Mouse (Mus musculus): ENCODE data around the gene Gpatch4. TPM values are rescaled to one million over a fixed set of nuclear protein-coding genes. Genes with fewer than 3 reads are reported as not detected.

The Gpatch4 gene
- polyA plus RNA-seq, 1 experiment from 2014 or later = 29.1 TPM

DNA sequence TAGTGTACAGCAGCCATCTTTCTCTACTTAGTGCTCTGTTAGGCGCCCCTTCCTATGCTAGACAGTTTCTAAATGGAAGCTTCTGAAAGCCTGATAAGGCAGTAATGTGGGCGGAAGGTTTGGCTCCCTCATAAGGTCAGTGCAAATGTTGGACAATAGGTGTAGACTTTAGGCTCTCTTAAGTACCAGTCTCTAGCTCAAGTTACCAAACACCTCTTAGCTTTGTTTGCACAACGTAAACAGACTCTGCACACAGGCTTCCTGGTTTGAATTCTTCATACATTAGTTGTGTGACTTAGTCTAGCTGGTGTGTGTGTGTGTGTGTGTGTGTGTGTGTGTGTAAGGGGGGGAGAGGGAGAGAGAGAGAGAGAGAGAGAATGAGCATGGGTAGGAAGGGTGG lies 6.6 kb downstream of the Gpatch4 start:
- H3K4me1 ChIP-seq = no peaks in the 10 kb centered on the region
- no peak overlapping the region for H3K4me3 ChIP-seq
- no peak for ATAC-seq (ENCODE audit: low FRiP score, low read depth)
- no peak overlapping the region for H3K27ac ChIP-seq
- H3K9ac ChIP-seq = no peak overlapping the region
- no peaks in the 10 kb centered on the region for H3K27me3 ChIP-seq (replicated peaks)
- peaks cover 37% of the 10 kb centered on the region for H3K36me3 ChIP-seq
- H3K9me3 ChIP-seq = no peaks in the 10 kb centered on the region
- no peak overlapping the region for H3K4me2 ChIP-seq (replicated peaks)
- WGBS = 91% methylated on average over 3 of the region's 3 CpGs

- Histone ChIP-seq H3K4me2 (replicated peaks) (peak overlapping the region; percentile 93), H3K9ac (peak overlapping the region; percentile 92)
Observed at GRCm38 (mm10) chr3:88057030-88057429, 14.1 kb downstream of the Gpatch4 start.

DNA sequence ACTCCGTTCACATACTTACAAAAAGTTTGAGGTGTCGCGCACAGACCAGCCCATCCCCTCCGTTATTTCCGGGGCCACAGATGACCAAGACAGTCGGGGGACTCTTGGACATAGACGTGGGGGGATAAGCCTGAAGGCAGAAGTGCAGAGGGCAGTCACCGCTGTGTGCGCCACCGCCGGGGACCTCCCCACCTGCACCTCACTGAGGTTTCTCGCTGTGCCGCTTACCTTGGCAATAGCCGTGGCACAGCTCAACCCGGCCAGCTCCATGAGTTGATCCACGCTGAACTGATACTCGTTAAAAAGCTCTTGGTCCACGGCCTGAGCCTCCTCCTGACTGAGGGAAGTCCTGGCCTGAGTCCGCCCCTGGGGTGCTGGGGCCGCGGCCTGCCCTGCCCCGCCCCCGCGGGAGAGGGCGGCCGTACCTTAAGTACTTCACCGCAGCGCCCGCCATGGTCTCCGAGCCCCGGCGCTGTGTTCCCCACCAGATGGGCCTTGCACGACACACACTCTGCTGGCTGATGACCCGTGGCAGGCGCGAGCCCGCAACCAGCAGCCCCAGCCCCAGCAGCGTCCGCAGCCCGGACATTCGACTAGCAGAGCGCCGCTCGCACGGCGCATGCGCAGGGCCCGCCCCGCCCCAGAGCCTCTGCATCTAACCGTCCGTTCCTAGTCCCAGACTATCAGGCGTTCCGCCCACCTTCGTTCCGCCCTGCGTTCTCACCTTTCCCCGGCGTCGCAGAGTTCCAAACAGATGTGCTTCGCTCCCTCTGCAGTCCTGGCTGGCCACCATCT lies 15.2 kb downstream of the Gpatch4 start, which contains the start of gene Naxe:
Naxe (minus strand) TSS at position 594 of the 795 bp plus-strand sequence.
- WGBS = under 1% methylated on average over 60 of the region's 60 CpGs
- H3K36me3 ChIP-seq = peaks cover 34% of the 10 kb centered on the region

More at GRCm38 (mm10) chr3:88057030-88057429, 14.1 kb downstream of the Gpatch4 start:
- ATAC-seq (ENCODE audit: low FRiP score, low read depth) = no peak
- Histone ChIP-seq H3K4me3 (peak overlapping the region; percentile 95; the same call in 1 of the 2 replicates), H3K4me1 (peaks cover 12% of the 10 kb centered on the region), H3K9me3 (no peaks in the 10 kb centered on the region), H3K36me3 (peaks cover 43% of the 10 kb centered on the region), H3K27ac (no peak overlapping the region), H3K27me3 (replicated peaks) (no peaks in the 10 kb centered on the region)
- WGBS = 84% methylated on average over 6 of the region's 6 CpGs

GRCm38 (mm10) chr3:88068386-88068785 lies 25.5 kb downstream of the Gpatch4 start:
- Histone ChIP-seq H3K27me3 (replicated peaks) (no peaks in the 10 kb centered on the region; the same call in 1 of the 2 replicates), H3K4me3 (no peak overlapping the region), H3K4me1 (no peaks in the 10 kb centered on the region), H3K36me3 (no peaks in the 10 kb centered on the region), H3K9ac (no peak overlapping the region), H3K9me3 (no peaks in the 10 kb centered on the region), H3K4me2 (replicated peaks) (no peak overlapping the region), H3K27ac (no peak overlapping the region)
- no peak for ATAC-seq (ENCODE audit: low FRiP score, low read depth)
- whole genome bisulfite sequencing = 58% methylated on average over 2 of the region's 2 CpGs

More for the DNA sequence above, 15.2 kb downstream of the Gpatch4 start, which contains the start of gene Naxe:
- no peaks in the 10 kb centered on the region for H3K27me3 ChIP-seq (replicated peaks)
- peaks cover 12% of the 10 kb centered on the region for H3K4me1 ChIP-seq
- no peaks in the 10 kb centered on the region for H3K9me3 ChIP-seq
- H3K9ac ChIP-seq = peak within 1 kb of the TSS; percentile 92
- peak within 1 kb of the TSS; percentile 93 for H3K4me2 ChIP-seq (replicated peaks)
- peak within 1 kb of the TSS; percentile 95 for H3K4me3 ChIP-seq
- ATAC-seq (ENCODE audit: low FRiP score, low read depth) = peak; percentile 90
- peak within 1 kb of the TSS; percentile 37; the same call in 1 of the 2 replicates for H3K27ac ChIP-seq

DNA sequence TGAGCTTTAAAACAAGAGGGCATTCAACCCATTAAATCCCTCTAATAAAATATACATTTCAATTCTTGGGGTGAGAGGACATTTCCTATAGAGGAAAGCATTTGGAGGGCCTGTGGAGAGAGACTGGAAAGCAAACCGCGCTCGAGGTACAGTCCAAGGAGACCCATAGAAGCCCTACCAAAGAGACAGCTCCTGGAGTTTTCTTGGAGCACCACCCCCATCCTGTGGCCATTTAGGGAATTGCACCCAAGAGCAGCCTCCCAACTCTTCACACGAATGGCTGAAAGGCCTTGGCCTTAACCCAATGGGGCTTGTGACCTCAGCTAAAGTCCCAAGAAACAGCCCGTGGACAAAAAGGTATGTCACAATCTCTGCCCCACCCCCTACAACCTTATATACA lies 28.9 kb downstream of the Gpatch4 start:
- H3K27me3 ChIP-seq (replicated peaks) = no peaks in the 10 kb centered on the region; the same call in 1 of the 2 replicates
- 0 out of 2 replicates have a peak overlapping the region, but pooled peaks have one; percentile 2 for H3K9ac ChIP-seq
- H3K36me3 ChIP-seq = no peaks in the 10 kb centered on the region
- no peak overlapping the region for H3K4me2 ChIP-seq (replicated peaks)
- peak; percentile 68 for ATAC-seq (ENCODE audit: low FRiP score, low read depth)
- 4% methylated on average over 5 of the region's 5 CpGs for WGBS
- H3K4me1 ChIP-seq = no peaks in the 10 kb centered on the region
- H3K9me3 ChIP-seq = no peaks in the 10 kb centered on the region
- H3K4me3 ChIP-seq = no peak overlapping the region
- no peak overlapping the region for H3K27ac ChIP-seq

DNA sequence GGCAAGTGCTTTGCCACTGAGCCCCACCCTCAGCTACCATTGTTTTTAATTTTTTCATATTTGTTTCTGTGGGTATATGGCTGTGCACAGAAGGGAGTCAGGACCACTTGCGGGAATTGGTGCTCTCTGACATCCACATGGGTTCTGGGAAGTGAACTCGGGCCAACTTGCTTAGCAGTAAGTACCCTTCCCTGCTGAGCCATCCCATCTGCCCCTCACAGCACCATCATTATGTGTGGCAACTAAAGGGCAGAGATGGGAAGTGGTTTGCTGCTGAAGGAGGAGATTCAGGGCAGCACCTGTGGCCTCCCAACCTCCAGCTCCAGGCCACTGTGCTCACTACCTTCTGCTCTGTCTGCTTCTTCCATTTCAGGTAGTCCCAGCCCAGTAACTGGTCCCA lies 30.7 kb downstream of the Gpatch4 start:
- H3K27me3 ChIP-seq (replicated peaks) = no peaks in the 10 kb centered on the region; the same call in 1 of the 2 replicates
- H3K4me2 ChIP-seq (replicated peaks) = no peak overlapping the region
- 64% methylated on average over 2 of the region's 2 CpGs for WGBS
- no peaks in the 10 kb centered on the region for H3K4me1 ChIP-seq
- H3K4me3 ChIP-seq = no peak overlapping the region
- H3K9me3 ChIP-seq = no peaks in the 10 kb centered on the region
- H3K9ac ChIP-seq = no peak overlapping the region
- no peaks in the 10 kb centered on the region for H3K36me3 ChIP-seq
- H3K27ac ChIP-seq = no peak overlapping the region
- ATAC-seq (ENCODE audit: low FRiP score, low read depth) = no peak

- no peak overlapping the region for H3K27ac ChIP-seq
- no peaks in the 10 kb centered on the region for H3K4me1 ChIP-seq
- H3K4me3 ChIP-seq = no peak overlapping the region
- no peaks in the 10 kb centered on the region; the same call in 1 of the 2 replicates for H3K27me3 ChIP-seq (replicated peaks)
- H3K4me2 ChIP-seq (replicated peaks) = no peak overlapping the region
- H3K9ac ChIP-seq = no peak overlapping the region
- H3K9me3 ChIP-seq = no peaks in the 10 kb centered on the region
- H3K36me3 ChIP-seq = no peaks in the 10 kb centered on the region
- WGBS = 71% methylated on average over 2 of the region's 2 CpGs
- no peak for ATAC-seq (ENCODE audit: low FRiP score, low read depth)
Observed at GRCm38 (mm10) chr3:88074351-88074750, 31.4 kb downstream of the Gpatch4 start.

DNA sequence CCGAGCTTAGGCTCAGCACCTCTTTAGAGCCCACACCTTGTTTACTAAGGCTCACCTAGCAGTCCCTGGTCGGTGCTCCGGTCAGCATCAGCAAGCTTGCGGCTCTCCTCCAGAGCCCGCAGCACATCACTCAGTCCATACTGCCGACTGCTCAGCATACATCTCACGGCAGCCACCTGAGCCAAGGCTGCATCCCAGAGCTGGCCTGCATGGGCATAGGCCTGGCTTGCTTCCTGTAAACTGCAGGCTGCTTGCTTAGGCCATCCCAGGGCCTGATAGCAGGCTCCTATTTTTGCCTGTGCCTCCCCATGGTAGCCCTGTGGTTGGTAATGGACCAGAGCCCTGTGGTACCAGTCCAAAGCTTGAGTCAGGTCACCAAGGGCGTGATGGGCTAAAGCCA lies 31.9 kb downstream of the Gpatch4 start:
- H3K4me2 ChIP-seq (replicated peaks) = no peak overlapping the region
- WGBS = 79% methylated on average over 8 of the region's 8 CpGs
- H3K27ac ChIP-seq = no peak overlapping the region
- no peaks in the 10 kb centered on the region; the same call in 1 of the 2 replicates for H3K27me3 ChIP-seq (replicated peaks)
- no peaks in the 10 kb centered on the region for H3K4me1 ChIP-seq
- ATAC-seq (ENCODE audit: low FRiP score, low read depth) = no peak
- H3K36me3 ChIP-seq = no peaks in the 10 kb centered on the region
- H3K4me3 ChIP-seq = no peak overlapping the region
- H3K9ac ChIP-seq = no peak overlapping the region
- no peaks in the 10 kb centered on the region for H3K9me3 ChIP-seq

- Histone ChIP-seq H3K9me3 (no peaks in the 10 kb centered on the region), H3K27ac (no peak overlapping the region), H3K9ac (no peak overlapping the region), H3K4me1 (peaks cover 6% of the 10 kb centered on the region), H3K27me3 (replicated peaks) (no peaks in the 10 kb centered on the region), H3K36me3 (no peaks in the 10 kb centered on the region), H3K4me3 (no peak overlapping the region), H3K4me2 (replicated peaks) (no peak overlapping the region)
- ATAC-seq (ENCODE audit: low FRiP score, low read depth) = no peak
- 39% methylated on average over 8 of the region's 8 CpGs for WGBS
Observed at GRCm38 (mm10) chr3:88077441-88077840, 34.5 kb downstream of the Gpatch4 start.

DNA sequence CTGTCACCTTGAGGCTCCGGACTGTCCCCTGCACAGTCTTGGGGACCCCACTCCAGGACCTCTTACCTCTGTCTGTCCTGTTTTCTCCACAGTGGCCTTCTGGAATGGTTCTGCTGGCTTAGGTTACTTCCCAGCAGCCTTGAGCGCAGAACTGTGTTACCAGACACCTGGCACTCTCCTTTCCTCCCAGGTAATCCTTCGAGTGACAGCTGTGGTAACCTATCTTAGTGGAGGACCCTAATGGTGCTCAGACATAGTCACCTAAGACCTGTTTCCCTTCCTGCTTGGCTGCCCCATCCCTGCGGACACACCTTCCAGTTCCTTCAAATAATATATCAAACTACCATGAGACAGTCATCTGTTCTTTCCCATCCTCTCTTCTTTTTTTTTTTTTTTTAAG lies 35.3 kb downstream of the Gpatch4 start, which contains the start of gene Ttc24:
Ttc24 (minus strand) TSS at position 101 of the 400 bp plus-strand sequence.
- 84% methylated on average over 4 of the region's 4 CpGs for WGBS
- H3K4me1 ChIP-seq = peaks cover 13% of the 10 kb centered on the region
- H3K4me2 ChIP-seq (replicated peaks) = no peak within 1 kb of the TSS
- H3K9ac ChIP-seq = no peak within 1 kb of the TSS
- H3K9me3 ChIP-seq = no peaks in the 10 kb centered on the region
- no peaks in the 10 kb centered on the region for H3K27me3 ChIP-seq (replicated peaks)
- H3K36me3 ChIP-seq = no peaks in the 10 kb centered on the region
- H3K27ac ChIP-seq = no peak within 1 kb of the TSS
- no peak for ATAC-seq (ENCODE audit: low FRiP score, low read depth)
- H3K4me3 ChIP-seq = no peak within 1 kb of the TSS

DNA sequence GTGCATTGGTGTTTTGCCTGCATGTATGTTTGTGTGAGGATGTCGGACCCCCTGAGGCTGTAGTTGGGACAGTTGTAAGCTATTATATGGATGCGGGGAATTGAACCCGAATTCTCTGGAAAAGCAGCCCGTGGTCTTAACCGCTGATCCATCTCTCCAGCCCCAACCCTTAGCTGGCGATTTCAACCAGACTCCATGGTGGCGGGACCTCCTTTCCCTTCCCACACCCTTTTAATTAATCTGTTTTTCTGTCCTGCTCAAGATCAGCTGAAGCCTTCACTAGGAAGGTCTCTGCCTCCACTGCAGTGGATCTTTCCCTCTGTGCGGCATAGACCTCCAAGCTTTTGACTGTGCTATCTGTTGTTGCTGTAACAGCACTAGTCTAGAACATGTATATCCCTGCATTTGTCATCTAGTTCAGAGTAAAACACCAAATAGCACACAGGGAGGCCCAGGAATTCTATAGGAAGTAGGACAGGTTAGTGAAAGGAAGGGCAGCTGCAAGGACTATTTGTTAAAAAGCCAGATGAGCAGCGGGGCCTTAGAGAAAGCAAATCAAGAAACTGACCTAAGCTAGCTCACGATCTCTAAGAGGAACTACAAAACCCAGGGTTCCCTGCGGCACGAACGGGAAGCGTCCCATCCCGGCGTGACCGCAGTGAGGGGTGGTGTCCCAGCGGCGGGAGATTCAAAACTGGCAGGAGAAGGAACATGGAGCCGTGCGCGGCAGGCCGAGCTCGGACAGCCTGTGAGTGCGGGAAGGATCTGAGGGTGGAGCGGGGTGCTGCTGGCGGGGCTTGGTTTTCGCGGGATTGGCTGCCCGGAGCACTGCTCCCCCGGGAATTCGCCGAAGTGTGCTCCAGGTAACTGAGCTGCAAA lies 38.7 kb downstream of the Gpatch4 start, which contains the start of gene Iqgap3:
Iqgap3 (plus strand) TSS at position 627 of the 879 bp plus-strand sequence.
- Histone ChIP-seq H3K4me3 (peak within 1 kb of the TSS; percentile 63), H3K9me3 (no peaks in the 10 kb centered on the region), H3K4me1 (peaks cover 13% of the 10 kb centered on the region), H3K36me3 (peaks cover 5% of the 10 kb centered on the region), H3K27ac (no peak within 1 kb of the TSS), H3K27me3 (replicated peaks) (no peaks in the 10 kb centered on the region), H3K4me2 (replicated peaks) (peak within 1 kb of the TSS; percentile 91), H3K9ac (peak within 1 kb of the TSS; percentile 55)
- 21% methylated on average over 33 of the region's 33 CpGs for WGBS
- ATAC-seq (ENCODE audit: low FRiP score, low read depth) = peak; percentile 88

DNA sequence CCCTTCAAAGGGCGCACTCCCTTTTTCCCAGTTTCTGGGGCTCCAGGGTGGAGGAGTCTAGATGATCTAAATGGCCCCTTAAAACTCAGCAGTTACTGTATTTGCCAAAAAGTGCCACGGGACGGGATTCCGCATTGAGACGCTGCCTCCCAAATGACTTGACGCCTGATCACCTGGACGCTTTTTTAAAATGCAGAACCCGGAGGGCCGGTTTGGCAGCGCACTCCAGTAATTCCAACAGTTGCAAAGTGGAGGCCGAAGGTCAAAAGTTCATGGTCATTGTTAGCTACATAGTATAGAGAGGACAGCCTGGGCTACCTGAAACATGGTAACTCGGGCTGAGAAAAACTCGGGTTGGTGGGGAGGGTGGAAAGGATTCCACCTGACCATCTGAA lies 39.3 kb downstream of the Gpatch4 start:
- WGBS = 4% methylated on average over 13 of the region's 13 CpGs
- H3K4me3 ChIP-seq = peak overlapping the region; percentile 63
- H3K4me2 ChIP-seq (replicated peaks) = peak overlapping the region; percentile 91
- no peak overlapping the region for H3K27ac ChIP-seq
- ATAC-seq (ENCODE audit: low FRiP score, low read depth) = no peak
- H3K36me3 ChIP-seq = peaks cover 5% of the 10 kb centered on the region
- H3K9ac ChIP-seq = peak overlapping the region; percentile 55
- H3K9me3 ChIP-seq = no peaks in the 10 kb centered on the region
- H3K4me1 ChIP-seq = peaks cover 13% of the 10 kb centered on the region
- H3K27me3 ChIP-seq (replicated peaks) = no peaks in the 10 kb centered on the region
